Comparison of ENCODE assay signal across 8 mouse cellular contexts in genomic region chr4:41129406-41129805, GRCm38 (mm10). TPM values are rescaled to one million over a fixed set of nuclear protein-coding genes. Genes with fewer than 3 reads are reported as not detected.
A peak's percentile ranks its signal among the peaks of the same experiment; 100 is the strongest.
DNase-seq lines count a peak whose midpoint lies in the region; ATAC-seq and TF ChIP-seq lines count a peak whose summit lies in the region.

No protein-coding gene starts in this region.

- peak; percentile 82 for TF ChIP-seq CTCF in gastrocnemius, adult 2 months (IDR thresholded peaks at IDR 0.05)
- peak; percentile 62 for TF ChIP-seq CTCF in G1E (IDR thresholded peaks at IDR 0.05; ENCODE audit: low read depth, low read length)
- peak; percentile 71 for TF ChIP-seq CTCF in lung, adult 2 months (IDR thresholded peaks at IDR 0.05; ENCODE audit: insufficient read depth, low read length)

- H3K4me3 ChIP-seq in gastrocnemius, adult 2 months = no peak overlapping the region
- no peak overlapping the region for H3K4me3 ChIP-seq in G1E (ENCODE audit: low read depth, low read length)
- no peak overlapping the region for H3K4me3 ChIP-seq in lung, adult 2 months (replicated peaks; ENCODE audit: extremely low read depth, low read depth, low read length)

- 3% methylated on average over 2 of the region's 2 CpGs for WGBS in lung, adult 2 months

- intact Hi-C loops in gastrocnemius, adult 2 months (cut with DNase I) = loop anchor here (1.0 to 5.0 kb wide), 2 partner anchors 37 to 148 kb away; partner anchors contain the start of gene Ubap2

- no peaks in the 10 kb centered on the region for H3K27me3 ChIP-seq in G1E (ENCODE audit: insufficient read depth, low read length)

- no peaks in the 10 kb centered on the region for H3K9me3 ChIP-seq in G1E (replicated peaks)

- H3K27ac ChIP-seq in gastrocnemius, adult 2 months = peak overlapping the region; percentile 51

- TF ChIP-seq POLR2A in lung, adult 2 months (IDR thresholded peaks at IDR 0.05; ENCODE audit: borderline replicate concordance, extremely low read depth, low read depth, low read length) = no peak

- H3K4me1 ChIP-seq in G1E (ENCODE audit: insufficient read depth, low read depth, low read length) = peaks cover 34% of the 10 kb centered on the region
- no peaks in the 10 kb centered on the region for H3K4me1 ChIP-seq in lung, adult 2 months (ENCODE audit: control insufficient read depth, insufficient read depth, low read length)

- DNase-seq in gastrocnemius, adult 2 months = peak; percentile 70
- DNase-seq in gastrocnemius, postnatal 4 days (ENCODE audit: low spot score in 2 of 2) = no peak
- no peak for DNase-seq in G1E (ENCODE audit: low spot score)
- peak; percentile 71 for DNase-seq in cerebellum, adult 8-10 months
- DNase-seq in forelimb bud, embryonic 11.5 days (ENCODE audit: low read depth, low spot score) = peak; percentile 66
- peak; percentile 59 to 72 for DNase-seq in kidney, adult 8-10 months
- peak; percentile 58 for DNase-seq in lung, adult 2 months
- peak; percentile 69 to 83 for DNase-seq in spleen, postnatal 10 days (ENCODE audit: low spot score in 2 of 2)

- peak; percentile 60; the same call in 1 of the 2 replicates for ATAC-seq in G1E (ENCODE audit: extremely low read depth, insufficient number of reproducible peaks, low FRiP score, poor library complexity, severe bottlenecking)

- H3K36me3 ChIP-seq in G1E (replicated peaks) = no peaks in the 10 kb centered on the region

RNA-seq across cellular contexts. Expression of gene Nol6, which starts 5.2 kb away (rescaled TPM):
- total RNA-seq in gastrocnemius, adult 2 months (2021) = 10 to 100 TPM; 13.9 to 17.5 TPM
- total RNA-seq in gastrocnemius, postnatal 4 days (2021) = 10 to 100 TPM; 23.4 to 26.8 TPM
- total RNA-seq in G1E (2014; fragmentation: Nextera tagmentation) (28.5 and 29.9 TPM in 2 replicates), G1E (2017) (14.8 and 15.9 TPM in 2 replicates)
- polyA plus RNA-seq in G1E (2012) = 73.1 and 82.3 TPM in 2 replicates
- 27.3 and 32.1 TPM in 2 replicates for polyA plus RNA-seq in lung, adult 2 months (2012; rRNA removed)

RNA-seq across cellular contexts. Expression of gene Ube2r2, which starts 6.1 kb away (rescaled TPM):
- total RNA-seq in gastrocnemius, adult 2 months (2021) = 100 to 1,000 TPM; 152 to 193 TPM
- total RNA-seq in gastrocnemius, postnatal 4 days (2021) = 10 to 100 TPM; 97.5 to 98.5 TPM
- total RNA-seq in G1E (2014; fragmentation: Nextera tagmentation) (220 and 322 TPM in 2 replicates), G1E (2017) (35.7 and 44.8 TPM in 2 replicates)
- 40.8 and 40.9 TPM in 2 replicates for polyA plus RNA-seq in G1E (2012)
- polyA plus RNA-seq in lung, adult 2 months (2012; rRNA removed) = 32.2 and 37.7 TPM in 2 replicates

RNA-seq across cellular contexts. Expression of gene Aqp3, which starts 31.4 kb away (rescaled TPM):
- not detected for total RNA-seq in gastrocnemius, adult 2 months (2021)
- total RNA-seq in gastrocnemius, postnatal 4 days (2021) = under 1 TPM in 1 of 2 experiments, not detected in 1; 0.49 TPM
- total RNA-seq in G1E (2014; fragmentation: Nextera tagmentation) (not detected in 2 replicates), G1E (2017) (0.76 and 0.98 TPM in 2 replicates)
- 1.1 and 1.9 TPM in 2 replicates for polyA plus RNA-seq in G1E (2012)
- polyA plus RNA-seq in lung, adult 2 months (2012; rRNA removed) = 6.1 and 49.9 TPM in 2 replicates

Comparison
In these comparisons a context has a peak if more than half of its experiments do, and no peak if none do; other contexts are left out.
1. DNase-seq: peak in gastrocnemius, adult 2 months (single experiment), cerebellum, adult 8-10 months (single experiment), forelimb bud, embryonic 11.5 days (single experiment), kidney, adult 8-10 months (2 of 2), lung, adult 2 months (single experiment) and spleen, postnatal 10 days (2 of 2); none in gastrocnemius, postnatal 4 days (0 of 2) and G1E (single experiment).
2. Peak in every context shown above with its lines, with median percentiles within 50 percentile points of each other: CTCF ChIP-seq.